Mouse (Mus musculus): ENCODE results near the gene Ryr2. TPM values are rescaled to one million over a fixed set of nuclear protein-coding genes. Genes with fewer than 3 reads are reported as not detected.

Ryr2 gene
- polyA plus RNA-seq, 1 experiment from 2014 or later = 0.32 TPM

DNA sequence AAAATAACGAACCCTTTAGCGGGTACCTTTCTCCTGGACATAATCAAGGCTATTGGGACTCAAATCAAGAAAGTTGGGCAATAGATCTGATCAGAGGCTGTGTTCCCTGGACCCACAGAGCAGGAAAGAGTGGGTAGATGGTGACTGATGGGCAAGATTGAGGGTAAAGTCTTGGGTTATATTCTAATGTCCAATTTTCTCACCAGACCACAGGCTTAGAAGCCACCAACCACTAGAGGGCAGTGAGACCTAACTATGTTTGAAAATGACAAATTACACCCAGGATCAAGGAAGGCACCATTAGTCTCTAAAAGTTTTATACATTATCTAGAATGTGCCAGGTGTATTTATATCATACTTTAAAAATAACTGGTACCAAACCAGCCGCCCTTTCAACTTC, 343.6 kb downstream of the Ryr2 start:
- 74% methylated on average over 3 of the region's 3 CpGs for WGBS (ENCODE audit: insufficient replicate concordance)
- H3K27me3 ChIP-seq = no peaks in the 10 kb centered on the region
- H3K4me3 ChIP-seq (replicated peaks) = no peak overlapping the region
- no peak overlapping the region for H3K9ac ChIP-seq
- no peaks in the 10 kb centered on the region for H3K36me3 ChIP-seq (replicated peaks)
- H3K9me3 ChIP-seq (replicated peaks) = no peaks in the 10 kb centered on the region
- no peak overlapping the region for H3K4me2 ChIP-seq
- H3K4me1 ChIP-seq (replicated peaks) = no peaks in the 10 kb centered on the region
- no peak overlapping the region for H3K27ac ChIP-seq (replicated peaks)
- no peak for ATAC-seq (ENCODE audit: insufficient read depth)

DNA sequence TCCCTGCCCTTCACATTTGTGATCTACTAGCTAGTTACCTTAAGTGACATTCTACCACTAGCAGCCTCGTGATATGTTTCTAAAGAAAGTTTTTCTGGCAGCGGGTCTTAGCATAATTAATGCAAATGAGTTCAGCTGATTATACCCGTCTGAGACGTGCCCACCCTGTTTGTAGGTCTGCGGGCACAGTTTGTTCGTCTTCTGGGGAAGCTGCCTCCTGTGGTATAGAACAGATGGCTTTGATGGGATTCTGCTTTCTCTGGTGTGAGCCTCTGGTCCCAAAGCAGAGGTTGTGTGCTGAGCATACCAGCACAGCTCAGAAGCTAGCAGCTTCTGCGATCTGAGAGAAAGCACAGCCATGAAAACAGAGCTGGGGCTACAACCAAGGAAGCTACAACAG, 348.9 kb downstream of the Ryr2 start:
- ATAC-seq (ENCODE audit: insufficient read depth) = no peak
- Histone ChIP-seq H3K9me3 (replicated peaks) (no peaks in the 10 kb centered on the region), H3K9ac (no peak overlapping the region), H3K4me3 (replicated peaks) (no peak overlapping the region), H3K36me3 (replicated peaks) (no peaks in the 10 kb centered on the region), H3K27ac (replicated peaks) (no peak overlapping the region), H3K4me2 (no peak overlapping the region), H3K4me1 (replicated peaks) (no peaks in the 10 kb centered on the region), H3K27me3 (no peaks in the 10 kb centered on the region)
- 50% methylated on average over 7 of the region's 7 CpGs for WGBS (ENCODE audit: insufficient replicate concordance)

DNA sequence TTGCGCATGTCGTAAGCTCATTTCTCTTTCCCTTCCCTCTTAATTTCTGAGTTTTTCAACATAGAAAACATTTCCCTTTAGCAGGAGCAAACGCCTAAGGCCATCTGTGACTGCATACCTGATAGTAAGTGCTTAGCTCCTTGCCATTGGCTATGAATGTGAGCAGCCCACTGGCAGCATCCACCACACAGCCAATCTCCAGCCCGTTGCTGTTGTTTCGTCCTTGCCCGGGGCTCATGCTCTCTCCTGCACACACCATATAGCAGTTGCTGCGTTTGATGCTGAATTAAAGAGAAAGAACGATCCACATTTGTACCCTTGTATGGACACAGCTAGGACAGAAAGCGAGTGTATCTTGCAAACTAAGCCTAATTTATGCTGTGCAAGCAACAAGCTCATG, 361.3 kb downstream of the Ryr2 start:
- ATAC-seq (ENCODE audit: insufficient read depth) = no peak
- Histone ChIP-seq H3K9me3 (replicated peaks) (no peaks in the 10 kb centered on the region), H3K9ac (no peak overlapping the region), H3K27ac (replicated peaks) (no peak overlapping the region), H3K4me2 (no peak overlapping the region), H3K4me3 (replicated peaks) (no peak overlapping the region), H3K27me3 (no peaks in the 10 kb centered on the region), H3K4me1 (replicated peaks) (no peaks in the 10 kb centered on the region), H3K36me3 (replicated peaks) (no peaks in the 10 kb centered on the region)
- WGBS (ENCODE audit: insufficient replicate concordance) = 71% methylated on average over 9 of the region's 9 CpGs

DNA sequence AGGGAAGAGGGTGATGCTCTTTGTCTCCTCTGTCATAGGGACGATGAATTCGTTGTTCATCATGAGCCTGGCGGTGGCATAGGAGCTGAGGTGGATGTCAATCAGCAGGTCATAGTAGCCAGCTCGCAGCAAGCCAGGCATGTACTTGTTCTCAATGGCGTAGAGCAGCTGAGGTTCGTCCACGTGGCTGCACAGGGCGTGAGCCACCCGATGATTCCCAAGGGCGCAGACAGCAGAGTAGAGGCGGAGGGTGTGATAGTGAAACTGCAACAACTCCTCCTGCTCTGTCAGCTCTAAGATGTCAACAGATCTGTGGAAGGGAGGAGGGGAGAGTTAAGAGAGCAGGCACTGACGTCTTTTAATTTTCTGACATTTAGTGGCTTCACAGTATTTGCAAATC, 368.5 kb downstream of the Ryr2 start:
- Histone ChIP-seq H3K4me3 (replicated peaks) (no peak overlapping the region), H3K9ac (no peak overlapping the region), H3K27me3 (no peaks in the 10 kb centered on the region), H3K9me3 (replicated peaks) (no peaks in the 10 kb centered on the region), H3K4me1 (replicated peaks) (no peaks in the 10 kb centered on the region), H3K4me2 (no peak overlapping the region), H3K36me3 (replicated peaks) (no peaks in the 10 kb centered on the region), H3K27ac (replicated peaks) (no peak overlapping the region)
- 78% methylated on average over 12 of the region's 12 CpGs for WGBS (ENCODE audit: insufficient replicate concordance)
- no peak for ATAC-seq (ENCODE audit: insufficient read depth)

DNA sequence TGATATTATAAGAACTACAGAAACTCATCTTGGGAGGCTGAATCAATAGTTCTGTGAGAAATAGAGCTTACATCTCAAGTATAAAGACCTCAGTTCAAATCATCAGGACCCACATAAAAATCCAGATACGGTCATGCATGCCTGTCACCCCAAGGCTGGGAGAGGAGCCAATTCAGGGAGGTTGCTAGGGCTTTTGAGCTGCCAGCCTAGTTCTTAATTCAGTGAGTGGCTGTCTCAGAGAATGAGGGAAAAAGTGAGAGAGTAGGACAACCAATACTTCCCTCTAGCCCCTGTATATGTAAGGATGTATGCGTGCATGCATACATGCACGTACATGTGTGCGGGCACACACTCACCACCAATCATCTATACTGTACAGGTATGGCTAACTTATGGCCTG, 390.5 kb downstream of the Ryr2 start:
- H3K27me3 ChIP-seq = no peaks in the 10 kb centered on the region
- no peak overlapping the region for H3K4me3 ChIP-seq (replicated peaks)
- H3K36me3 ChIP-seq (replicated peaks) = no peaks in the 10 kb centered on the region
- H3K4me2 ChIP-seq = no peak overlapping the region
- no peaks in the 10 kb centered on the region for H3K9me3 ChIP-seq (replicated peaks)
- no peak overlapping the region for H3K27ac ChIP-seq (replicated peaks)
- 75% methylated on average over 4 of the region's 4 CpGs for whole genome bisulfite sequencing (ENCODE audit: insufficient replicate concordance)
- no peaks in the 10 kb centered on the region for H3K4me1 ChIP-seq (replicated peaks)
- no peak overlapping the region for H3K9ac ChIP-seq
- no peak for ATAC-seq (ENCODE audit: insufficient read depth)

DNA sequence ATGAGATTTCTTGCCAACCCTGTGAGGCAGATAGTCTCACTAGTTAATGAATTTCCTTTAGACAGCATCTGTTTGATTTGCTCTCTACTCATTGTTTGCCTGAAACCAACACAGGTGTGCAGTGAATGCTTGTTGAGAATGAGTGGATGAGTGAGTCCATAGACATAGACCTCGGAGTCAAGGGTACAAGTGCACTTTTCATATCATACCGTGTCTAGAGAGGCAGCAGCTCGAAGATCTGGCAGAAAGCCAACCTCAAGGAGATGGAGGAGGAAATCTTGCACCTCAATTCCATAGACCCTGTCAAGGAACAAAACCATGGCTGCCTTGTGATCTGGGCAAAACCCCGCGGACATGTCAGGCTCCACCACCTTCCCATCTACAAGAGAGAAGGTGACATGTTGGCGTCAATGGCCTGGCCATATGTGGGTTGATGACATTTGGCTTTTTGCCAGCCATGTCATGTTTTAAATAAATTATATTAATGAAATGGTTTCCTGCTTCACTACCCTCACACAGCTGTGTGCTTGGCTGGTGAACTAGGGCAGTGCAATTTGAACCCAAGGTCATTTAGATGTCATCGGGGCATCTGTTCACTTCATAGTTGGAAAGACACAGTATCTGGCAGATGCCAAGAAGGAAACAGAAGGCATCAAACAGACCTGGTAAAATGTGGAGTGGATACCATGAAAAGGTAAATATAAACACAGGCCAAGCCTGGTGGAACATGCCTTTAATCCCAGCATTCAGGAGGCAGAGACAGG, 396.9 kb downstream of the Ryr2 start:
- ATAC-seq (ENCODE audit: insufficient read depth) = no peak
- Histone ChIP-seq H3K9ac (no peak overlapping the region), H3K27ac (replicated peaks) (no peak overlapping the region), H3K4me3 (replicated peaks) (no peak overlapping the region), H3K4me2 (no peak overlapping the region), H3K4me1 (replicated peaks) (no peaks in the 10 kb centered on the region), H3K9me3 (replicated peaks) (no peaks in the 10 kb centered on the region), H3K27me3 (no peaks in the 10 kb centered on the region), H3K36me3 (replicated peaks) (no peaks in the 10 kb centered on the region)
- 67% methylated on average over 7 of the region's 7 CpGs for WGBS (ENCODE audit: insufficient replicate concordance)

DNA sequence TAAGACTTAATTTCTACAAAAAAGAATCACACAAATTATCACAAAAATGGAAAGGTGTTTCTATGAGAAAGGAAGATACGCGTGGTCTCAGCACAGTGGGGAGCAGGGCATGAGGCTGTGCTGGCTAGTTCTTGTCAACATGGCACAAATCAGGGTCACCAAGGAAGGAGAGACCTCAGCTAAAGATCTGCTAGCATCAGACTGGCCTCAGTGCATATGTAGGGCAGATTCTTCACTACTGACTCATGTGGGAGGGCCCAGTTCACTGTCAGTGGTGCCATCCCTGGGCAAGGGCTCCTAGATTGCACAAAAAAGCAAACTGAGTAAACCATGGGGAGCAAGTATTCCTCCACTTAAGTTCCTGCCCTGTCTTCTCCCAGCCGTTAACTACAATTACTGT, 405.0 kb downstream of the Ryr2 start:
- H3K9me3 ChIP-seq (replicated peaks) = no peaks in the 10 kb centered on the region
- no peak overlapping the region for H3K27ac ChIP-seq (replicated peaks)
- H3K36me3 ChIP-seq (replicated peaks) = no peaks in the 10 kb centered on the region
- no peaks in the 10 kb centered on the region for H3K4me1 ChIP-seq (replicated peaks)
- H3K27me3 ChIP-seq = no peaks in the 10 kb centered on the region
- ATAC-seq (ENCODE audit: insufficient read depth) = no peak
- H3K4me3 ChIP-seq (replicated peaks) = no peak overlapping the region
- WGBS (ENCODE audit: insufficient replicate concordance) = 76% methylated on average over 3 of the region's 3 CpGs
- H3K9ac ChIP-seq = no peak overlapping the region
- H3K4me2 ChIP-seq = no peak overlapping the region

DNA sequence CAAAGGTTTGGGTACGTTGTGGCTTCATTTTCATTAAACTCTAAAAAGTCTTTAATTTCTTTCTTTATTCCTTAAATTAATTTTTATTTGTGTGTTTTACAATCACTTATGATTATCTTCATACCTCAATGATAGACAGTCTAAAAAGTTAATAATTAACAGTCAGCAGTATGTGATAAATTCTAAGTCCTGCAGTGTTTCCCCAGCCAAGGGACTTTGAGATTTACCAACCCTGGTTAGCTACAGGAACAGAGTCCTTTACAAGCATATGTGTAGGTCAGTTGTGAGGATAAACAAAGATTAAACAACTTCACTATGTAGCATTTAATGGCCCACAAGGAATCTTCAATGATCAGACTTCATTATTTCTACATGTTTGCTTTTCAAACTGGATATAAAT, 410.2 kb downstream of the Ryr2 start:
- no peaks in the 10 kb centered on the region for H3K9me3 ChIP-seq (replicated peaks)
- H3K27me3 ChIP-seq = no peaks in the 10 kb centered on the region
- no peak overlapping the region for H3K9ac ChIP-seq
- H3K36me3 ChIP-seq (replicated peaks) = no peaks in the 10 kb centered on the region
- no peaks in the 10 kb centered on the region for H3K4me1 ChIP-seq (replicated peaks)
- 49% methylated on average over 1 of the region's 1 CpGs for WGBS (ENCODE audit: insufficient replicate concordance)
- no peak for ATAC-seq (ENCODE audit: insufficient read depth)
- no peak overlapping the region for H3K27ac ChIP-seq (replicated peaks)
- no peak overlapping the region for H3K4me2 ChIP-seq
- H3K4me3 ChIP-seq (replicated peaks) = no peak overlapping the region

DNA sequence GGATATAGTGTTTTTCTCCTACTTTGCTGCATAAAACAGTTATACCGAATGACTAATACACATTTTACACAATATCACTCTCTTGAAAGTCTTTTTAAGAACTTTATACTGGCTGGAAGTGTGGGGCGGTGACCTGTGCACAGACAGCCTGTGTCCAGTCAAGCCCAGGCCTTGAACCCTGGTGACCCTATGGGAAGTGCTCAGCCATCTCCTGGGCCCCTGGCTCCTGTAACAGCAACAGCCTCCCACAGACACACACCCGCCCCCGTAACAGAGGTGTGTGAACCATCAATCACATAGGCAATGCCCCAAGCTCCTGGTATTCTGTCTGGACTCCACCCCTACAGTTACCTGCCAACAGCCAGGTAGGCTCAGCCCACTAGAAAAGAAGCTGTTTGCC, 424.9 kb downstream of the Ryr2 start:
- WGBS (ENCODE audit: insufficient replicate concordance) = 61% methylated on average over 4 of the region's 4 CpGs
- no peak for ATAC-seq (ENCODE audit: insufficient read depth)
- no peak overlapping the region for H3K4me2 ChIP-seq
- H3K4me1 ChIP-seq (replicated peaks) = no peaks in the 10 kb centered on the region
- no peaks in the 10 kb centered on the region for H3K9me3 ChIP-seq (replicated peaks)
- H3K27ac ChIP-seq (replicated peaks) = no peak overlapping the region
- no peak overlapping the region for H3K9ac ChIP-seq
- no peaks in the 10 kb centered on the region for H3K36me3 ChIP-seq (replicated peaks)
- no peaks in the 10 kb centered on the region for H3K27me3 ChIP-seq
- no peak overlapping the region for H3K4me3 ChIP-seq (replicated peaks)

DNA sequence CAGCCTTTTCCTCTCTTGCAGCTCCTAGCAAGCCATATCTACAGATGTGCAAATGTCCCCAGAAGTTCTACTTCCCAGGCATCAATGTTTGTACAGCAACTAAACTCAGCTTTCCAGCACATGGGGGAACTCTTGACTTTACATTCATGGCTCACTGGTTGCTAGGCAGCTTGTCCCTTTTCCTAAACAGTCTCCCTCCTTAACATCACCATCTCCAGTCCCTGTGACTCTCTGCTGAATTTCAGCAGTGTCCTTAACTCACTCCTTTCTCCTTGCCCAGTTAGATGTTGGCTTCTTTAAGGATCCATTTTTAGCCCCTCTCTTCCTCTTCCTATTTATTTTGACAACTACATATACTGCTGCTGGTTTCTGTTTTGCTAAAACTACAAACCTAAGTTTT, 443.9 kb downstream of the Ryr2 start:
- no peak for ATAC-seq (ENCODE audit: insufficient read depth)
- H3K4me3 ChIP-seq (replicated peaks) = no peak overlapping the region
- no peaks in the 10 kb centered on the region for H3K4me1 ChIP-seq (replicated peaks)
- no peaks in the 10 kb centered on the region for H3K9me3 ChIP-seq (replicated peaks)
- no peak overlapping the region for H3K27ac ChIP-seq (replicated peaks)
- H3K9ac ChIP-seq = no peak overlapping the region
- no peaks in the 10 kb centered on the region for H3K36me3 ChIP-seq (replicated peaks)
- no peaks in the 10 kb centered on the region for H3K27me3 ChIP-seq
- no peak overlapping the region for H3K4me2 ChIP-seq

DNA sequence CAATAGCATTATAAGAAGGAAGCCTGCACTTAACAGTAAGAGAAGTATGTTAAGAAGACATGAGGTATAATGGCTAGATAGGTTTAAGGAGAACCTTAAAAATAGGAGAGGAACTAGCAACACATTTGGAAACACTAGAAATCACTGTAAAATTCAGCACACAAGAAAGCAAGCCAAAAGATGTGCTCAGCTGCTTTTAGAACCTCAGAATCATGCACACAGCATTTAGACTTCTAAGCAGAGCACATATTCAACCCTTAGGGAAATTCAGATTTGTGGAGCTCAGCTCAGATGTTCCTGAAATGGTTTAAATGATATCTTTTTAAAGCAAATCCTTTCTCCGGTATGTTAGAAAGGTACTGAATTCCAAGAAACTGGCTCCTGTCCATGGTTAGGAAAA, 461.9 kb downstream of the Ryr2 start:
- Histone ChIP-seq H3K9ac (no peak overlapping the region), H3K9me3 (replicated peaks) (no peaks in the 10 kb centered on the region), H3K36me3 (replicated peaks) (no peaks in the 10 kb centered on the region), H3K4me2 (no peak overlapping the region), H3K27ac (replicated peaks) (no peak overlapping the region), H3K27me3 (no peaks in the 10 kb centered on the region), H3K4me3 (replicated peaks) (no peak overlapping the region), H3K4me1 (replicated peaks) (no peaks in the 10 kb centered on the region)
- 77% methylated on average over 1 of the region's 1 CpGs for WGBS (ENCODE audit: insufficient replicate concordance)
- ATAC-seq (ENCODE audit: insufficient read depth) = no peak

DNA sequence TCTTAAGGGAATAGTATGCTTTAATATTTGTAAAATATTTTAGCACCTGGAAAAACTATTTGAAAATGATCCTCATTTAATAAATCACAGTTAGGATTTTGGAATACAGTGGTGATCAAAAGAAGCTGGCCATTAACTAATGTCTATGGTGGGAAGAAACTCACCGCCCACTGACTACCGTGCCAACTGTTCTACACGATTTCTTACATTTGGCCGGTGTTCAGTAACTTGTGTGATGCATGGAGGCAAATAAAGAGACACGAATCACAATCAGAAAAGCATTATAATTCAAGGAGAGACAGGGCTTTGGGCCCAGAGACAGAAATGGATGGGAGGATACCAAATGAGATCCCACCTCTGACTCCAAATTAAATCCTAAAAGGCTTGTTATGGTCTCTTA, 470.4 kb downstream of the Ryr2 start:
- no peaks in the 10 kb centered on the region for H3K27me3 ChIP-seq
- H3K9me3 ChIP-seq (replicated peaks) = no peaks in the 10 kb centered on the region
- no peak for ATAC-seq (ENCODE audit: insufficient read depth)
- no peak overlapping the region for H3K27ac ChIP-seq (replicated peaks)
- H3K9ac ChIP-seq = no peak overlapping the region
- H3K4me1 ChIP-seq (replicated peaks) = no peaks in the 10 kb centered on the region
- 71% methylated on average over 5 of the region's 5 CpGs for WGBS (ENCODE audit: insufficient replicate concordance)
- H3K4me3 ChIP-seq (replicated peaks) = no peak overlapping the region
- no peaks in the 10 kb centered on the region for H3K36me3 ChIP-seq (replicated peaks)
- no peak overlapping the region for H3K4me2 ChIP-seq

Measured in liver, embryonic 15.5 days (tissue).